Mouse (Mus musculus) C2C12 (cell line): ENCODE data around the gene Cd27.

ENCODE experiments used
- CTCF ChIP-seq: IDR thresholded peaks from one replicate; pipeline ENCODE4 v1.5.1; 2011; ENCODE audit not compliant: control insufficient read depth, insufficient read depth, insufficient read length
- MAX ChIP-seq: IDR thresholded peaks from one replicate; pipeline ENCODE4 v1.6.1; 2011; ENCODE audit warnings: mild to moderate bottlenecking, control low read depth
- MYOD1 ChIP-seq: IDR thresholded peaks from one replicate; pipeline ENCODE4 v1.6.1; 2011; ENCODE audit warnings: low read depth; ENCODE audit not compliant: control insufficient read depth, insufficient read length
- MYOG ChIP-seq: IDR thresholded peaks from one replicate; pipeline ENCODE4 v1.6.1; 2011; ENCODE audit not compliant: control insufficient read depth, insufficient read length; ENCODE audit errors: extremely low read depth
- USF1 ChIP-seq: IDR thresholded peaks from one replicate; pipeline ENCODE4 v1.6.1; 2011; ENCODE audit warnings: low read depth, mild to moderate bottlenecking, control low read depth, moderate library complexity

DNA sequence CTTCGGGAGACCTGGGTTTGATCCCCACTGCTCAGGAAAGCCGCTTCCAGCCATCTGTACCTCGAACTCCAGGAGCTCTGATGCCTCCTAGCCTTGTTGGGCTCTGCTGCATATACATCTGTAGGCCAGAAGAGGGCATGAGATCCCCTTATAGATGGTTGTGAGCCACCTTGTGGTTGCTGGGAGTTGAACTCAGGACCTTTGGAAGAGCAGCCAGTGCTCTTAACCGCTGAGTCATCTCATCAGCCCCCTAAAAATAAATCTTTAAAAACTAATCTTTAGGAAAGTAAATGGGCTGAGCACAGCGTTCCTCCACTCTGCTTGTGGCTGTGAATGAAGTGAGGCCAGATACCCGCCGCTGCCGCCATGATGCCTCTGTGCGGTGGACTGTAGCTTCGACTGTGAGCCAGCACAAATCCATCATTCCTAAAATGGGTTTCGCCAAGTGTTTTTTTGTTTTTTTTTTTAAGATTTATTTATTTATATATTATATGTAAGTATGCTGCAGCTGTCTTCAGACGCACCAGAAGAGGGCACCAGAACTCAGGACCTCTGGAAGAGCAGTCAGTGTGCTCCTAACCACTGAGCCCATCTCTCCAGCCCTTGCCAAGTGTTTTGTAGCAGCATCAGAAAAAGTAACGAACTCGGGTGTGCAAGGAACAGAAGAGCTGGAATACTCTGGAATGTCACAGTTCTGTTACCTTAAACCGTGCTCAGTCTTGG is 38.2 kb upstream of the Cd27 start:
- no peak for TF ChIP-seq MYOG
- TF ChIP-seq MYOD1, result no peak
- TF ChIP-seq CTCF, result peak; percentile 43
- no peak for TF ChIP-seq USF1
- no peak for TF ChIP-seq MAX
